Mouse (Mus musculus): Measurements from ENCODE around the gene Kcnk5.
A peak's percentile ranks its signal among the peaks of the same experiment; 100 is the strongest.

Kcnk5 gene

GRCm38 (mm10) chr14:20181466-20181921, at the start of gene Kcnk5:
Gene Kcnk5 (minus strand): TSS chr14:20181809.
- DNase-seq (ENCODE audit: low read depth, low spot score), result no peak

GRCm38 (mm10) chr14:20230063-20230491, 48.5 kb upstream of the Kcnk5 start:
- no peak for DNase-seq (ENCODE audit: low read depth, low spot score)

GRCm38 (mm10) chr14:20229437-20229836, 47.8 kb upstream of the Kcnk5 start:
- no peak for DNase-seq (ENCODE audit: low read depth, low spot score)

GRCm38 (mm10) chr14:20228336-20228735, 46.7 kb upstream of the Kcnk5 start:
- no peak for DNase-seq (ENCODE audit: low read depth, low spot score)

GRCm38 (mm10) chr14:20226982-20227381, 45.4 kb upstream of the Kcnk5 start:
- no peak for DNase-seq (ENCODE audit: low read depth, low spot score)

- no peak for DNase-seq (ENCODE audit: low read depth, low spot score)
Measured at GRCm38 (mm10) chr14:20226488-20226887, 44.9 kb upstream of the Kcnk5 start.

GRCm38 (mm10) chr14:20225525-20225924, 43.9 kb upstream of the Kcnk5 start:
- DNase-seq (ENCODE audit: low read depth, low spot score), result no peak

- no peak for DNase-seq (ENCODE audit: low read depth, low spot score)
Measured at GRCm38 (mm10) chr14:20224576-20225218, 43.1 kb upstream of the Kcnk5 start.

GRCm38 (mm10) chr14:20224163-20224562, 42.6 kb upstream of the Kcnk5 start:
- DNase-seq (ENCODE audit: low read depth, low spot score), result peak; percentile 16

GRCm38 (mm10) chr14:20223253-20223652, 41.6 kb upstream of the Kcnk5 start:
- DNase-seq (ENCODE audit: low read depth, low spot score), result no peak

- DNase-seq (ENCODE audit: low read depth, low spot score), result no peak
Measured at GRCm38 (mm10) chr14:20221083-20221482, 39.5 kb upstream of the Kcnk5 start.

GRCm38 (mm10) chr14:20219849-20220248, 38.2 kb upstream of the Kcnk5 start:
- no peak for DNase-seq (ENCODE audit: low read depth, low spot score)

GRCm38 (mm10) chr14:20217299-20217864, 35.8 kb upstream of the Kcnk5 start:
- DNase-seq (ENCODE audit: low read depth, low spot score), result no peak

GRCm38 (mm10) chr14:20216561-20217298, 35.1 kb upstream of the Kcnk5 start:
- no peak for DNase-seq (ENCODE audit: low read depth, low spot score)

- DNase-seq (ENCODE audit: low read depth, low spot score), result no peak
Measured at GRCm38 (mm10) chr14:20215826-20216225, 34.2 kb upstream of the Kcnk5 start.

- peak; percentile 68 for DNase-seq (ENCODE audit: low read depth, low spot score)
Measured at GRCm38 (mm10) chr14:20214125-20214524, 32.5 kb upstream of the Kcnk5 start.

- no peak for DNase-seq (ENCODE audit: low read depth, low spot score)
Measured at GRCm38 (mm10) chr14:20211754-20212601, 30.4 kb upstream of the Kcnk5 start.

- DNase-seq (ENCODE audit: low read depth, low spot score), result no peak
Measured at GRCm38 (mm10) chr14:20209926-20210325, 28.3 kb upstream of the Kcnk5 start.

GRCm38 (mm10) chr14:20208435-20208834, 26.8 kb upstream of the Kcnk5 start:
- DNase-seq (ENCODE audit: low read depth, low spot score), result no peak

GRCm38 (mm10) chr14:20205747-20206146, 24.1 kb upstream of the Kcnk5 start:
- no peak for DNase-seq (ENCODE audit: low read depth, low spot score)

- no peak for DNase-seq (ENCODE audit: low read depth, low spot score)
Measured at GRCm38 (mm10) chr14:20203301-20203700, 21.7 kb upstream of the Kcnk5 start.

Measured in 3T3-L1 (cell line).